Mouse (Mus musculus) limb, embryonic 15.5 days (tissue): Measurements from ENCODE around the gene Bach1. TPM values are rescaled to one million over a fixed set of nuclear protein-coding genes. Genes with fewer than 3 reads are reported as not detected.

Source experiments
- ATAC-seq: fragments of 200-750 bp; cut with Nextera tagmentation; 2 replicates; pipeline ENCODE4 v1.8.0; 2017; ENCODE audit warnings: low read depth, moderate TSS enrichment; ENCODE audit not compliant: insufficient number of reproducible peaks, low FRiP score, low TSS enrichment
- H3K27ac ChIP-seq: fragments of 300-500 bp; sonication (generic); 2 replicates; pipeline ENCODE4 v1.5.1; 2015; ENCODE audit warnings: moderate library complexity, mild to moderate bottlenecking, inconsistent platforms
- H3K27me3 ChIP-seq: fragments of 300-500 bp; sonication (generic); 2 replicates; pipeline ENCODE4 v1.6.1; 2015; ENCODE audit warnings: inconsistent platforms
- H3K36me3 ChIP-seq: fragments of 300-500 bp; sonication (generic); 2 replicates; pipeline ENCODE4 v1.6.1; 2015; ENCODE audit warnings: inconsistent platforms
- H3K4me1 ChIP-seq: fragments of 300-500 bp; sonication (generic); 2 replicates; pipeline ENCODE4 v1.6.1; 2015; ENCODE audit warnings: inconsistent platforms
- H3K4me2 ChIP-seq: fragments of 300-500 bp; sonication (generic); 2 replicates; pipeline ENCODE4 v1.6.1; 2015; ENCODE audit warnings: mild to moderate bottlenecking, inconsistent platforms
- H3K4me3 ChIP-seq: fragments of 300-500 bp; sonication (generic); 2 replicates; pipeline ENCODE4 v1.5.1; 2015; ENCODE audit warnings: mild to moderate bottlenecking, inconsistent platforms
- H3K9ac ChIP-seq: fragments of 300-500 bp; sonication (generic); 2 replicates; pipeline ENCODE4 v1.6.1; 2015; ENCODE audit warnings: inconsistent platforms
- H3K9me3 ChIP-seq: fragments of 300-500 bp; sonication (generic); 2 replicates; pipeline ENCODE4 v1.6.1; 2016; ENCODE audit warnings: inconsistent platforms
- WGBS: fragments of 180-500 bp; shearing (Covaris S2); methylation state at CpG from one replicate; pipeline ENCODE4 v1.1.7; 2015; 5-methylcytosine and 5-hydroxymethylcytosine counted together
- polyA plus RNA-seq: library from polyadenylated mRNA; unstranded; fragments of >200 nt; fragmentation: Nextera tagmentation; extraction: Ambion mirVana; gene quantifications from 2 replicates; pipeline ENCODE4 v1.2.1, GENCODE M21; 2015

Bach1 gene
- polyA plus RNA-seq, 1 experiment from 2014 or later, result 15.6 TPM

- H3K4me3 ChIP-seq, result no peak overlapping the region
- 0 out of 2 replicates have a peak, but pooled peaks cover 5% of the 10 kb centered on the region for H3K4me1 ChIP-seq
- WGBS, result 70% methylated on average over 9 of the region's 9 CpGs
- H3K27ac ChIP-seq, result no peak overlapping the region
- H3K9me3 ChIP-seq, result no peaks in the 10 kb centered on the region
- no peak overlapping the region for H3K9ac ChIP-seq
- ATAC-seq, result no peak
- no peaks in the 10 kb centered on the region for H3K27me3 ChIP-seq
- no peak overlapping the region for H3K4me2 ChIP-seq
- no peaks in the 10 kb centered on the region for H3K36me3 ChIP-seq
Measured at GRCm38 (mm10) chr16:87665246-87665645, 33.5 kb upstream of the Bach1 start.

GRCm38 (mm10) chr16:87665752-87666619, 32.8 kb upstream of the Bach1 start:
- Histone ChIP-seq H3K9me3 (no peaks in the 10 kb centered on the region), H3K36me3 (no peaks in the 10 kb centered on the region), H3K27me3 (no peaks in the 10 kb centered on the region), H3K4me3 (no peak overlapping the region), H3K9ac (no peak overlapping the region), H3K4me1 (0 out of 2 replicates have a peak, but pooled peaks cover 5% of the 10 kb centered on the region), H3K27ac (no peak overlapping the region), H3K4me2 (no peak overlapping the region)
- no peak for ATAC-seq
- WGBS, result 78% methylated on average over 19 of the region's 19 CpGs

DNA sequence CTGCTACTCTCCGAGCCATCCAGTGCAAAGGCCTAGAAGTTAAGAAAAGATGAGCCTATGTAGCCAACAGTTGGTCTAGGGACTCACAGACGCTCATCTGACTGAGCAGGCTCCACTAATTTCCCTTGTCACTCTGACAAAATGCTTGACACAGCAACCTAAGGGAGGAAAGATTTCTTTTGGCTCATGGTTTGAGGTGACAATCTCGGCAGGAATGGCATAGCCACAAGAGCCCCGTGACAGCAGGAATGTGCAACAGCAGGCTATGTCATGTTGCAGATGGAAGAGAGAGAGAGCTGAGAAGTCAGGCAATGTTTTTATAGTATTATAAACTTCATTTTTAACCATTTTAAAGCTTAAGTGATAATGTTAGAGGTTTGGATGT, 32.1 kb upstream of the Bach1 start:
- H3K9me3 ChIP-seq, result no peaks in the 10 kb centered on the region
- H3K9ac ChIP-seq, result no peak overlapping the region
- no peaks in the 10 kb centered on the region for H3K36me3 ChIP-seq
- H3K27me3 ChIP-seq, result no peaks in the 10 kb centered on the region
- no peak overlapping the region for H3K4me3 ChIP-seq
- no peak for ATAC-seq
- H3K27ac ChIP-seq, result no peak overlapping the region
- no peaks in the 10 kb centered on the region for H3K4me1 ChIP-seq
- no peak overlapping the region for H3K4me2 ChIP-seq
- WGBS, result 86% methylated on average over 4 of the region's 4 CpGs

GRCm38 (mm10) chr16:87668002-87668401, 30.7 kb upstream of the Bach1 start:
- H3K9ac ChIP-seq, result no peak overlapping the region
- H3K4me3 ChIP-seq, result no peak overlapping the region
- H3K4me1 ChIP-seq, result no peaks in the 10 kb centered on the region
- no peak for ATAC-seq
- H3K27ac ChIP-seq, result no peak overlapping the region
- 90% methylated on average over 6 of the region's 6 CpGs for WGBS
- no peaks in the 10 kb centered on the region for H3K36me3 ChIP-seq
- H3K9me3 ChIP-seq, result no peaks in the 10 kb centered on the region
- no peak overlapping the region for H3K4me2 ChIP-seq
- no peaks in the 10 kb centered on the region for H3K27me3 ChIP-seq

DNA sequence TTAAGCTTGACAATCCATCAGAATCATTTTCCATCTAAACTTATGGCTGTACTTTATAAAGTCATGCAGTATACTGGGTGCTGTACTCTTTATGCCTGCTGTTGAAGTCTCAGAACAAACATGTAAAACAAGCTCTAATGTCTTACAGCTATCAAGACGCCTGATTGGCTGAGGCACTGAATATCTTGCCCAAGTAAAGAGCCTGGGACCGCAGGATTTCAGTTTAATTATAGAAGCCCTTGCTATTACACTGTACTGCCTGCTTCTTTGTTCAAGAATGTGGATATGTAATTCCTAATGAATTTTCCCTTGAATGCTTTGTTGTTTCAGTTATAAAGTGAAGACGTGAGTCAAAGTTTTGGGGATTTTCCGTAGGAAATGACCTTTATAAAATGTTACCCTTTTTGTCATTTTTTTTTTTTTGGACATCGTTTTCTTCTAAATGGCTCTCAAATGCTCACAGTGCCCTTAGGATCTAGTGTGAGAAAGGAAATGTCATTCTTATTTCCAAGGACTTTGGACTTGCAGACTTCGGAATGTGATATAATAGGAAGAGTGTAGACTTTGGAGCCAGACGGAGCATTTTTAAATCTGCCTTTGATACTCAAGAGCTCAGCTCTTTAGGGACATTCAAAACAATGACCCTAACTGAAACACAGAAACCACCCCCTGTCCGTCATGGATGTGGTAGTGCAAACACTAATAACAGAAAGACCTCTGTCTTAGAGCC, 28.5 kb upstream of the Bach1 start:
- Histone ChIP-seq H3K27ac (no peak overlapping the region), H3K9ac (no peak overlapping the region), H3K27me3 (no peaks in the 10 kb centered on the region), H3K4me3 (no peak overlapping the region), H3K4me1 (no peaks in the 10 kb centered on the region), H3K9me3 (no peaks in the 10 kb centered on the region), H3K36me3 (no peaks in the 10 kb centered on the region), H3K4me2 (no peak overlapping the region)
- 71% methylated on average over 8 of the region's 8 CpGs for WGBS
- no peak for ATAC-seq

GRCm38 (mm10) chr16:87670821-87671165, 28.0 kb upstream of the Bach1 start:
- WGBS, result 83% methylated on average over 9 of the region's 9 CpGs
- Histone ChIP-seq H3K27ac (no peak overlapping the region), H3K9me3 (no peaks in the 10 kb centered on the region), H3K27me3 (no peaks in the 10 kb centered on the region), H3K4me1 (no peaks in the 10 kb centered on the region), H3K36me3 (no peaks in the 10 kb centered on the region), H3K4me3 (no peak overlapping the region), H3K4me2 (no peak overlapping the region), H3K9ac (no peak overlapping the region)
- ATAC-seq, result no peak

DNA sequence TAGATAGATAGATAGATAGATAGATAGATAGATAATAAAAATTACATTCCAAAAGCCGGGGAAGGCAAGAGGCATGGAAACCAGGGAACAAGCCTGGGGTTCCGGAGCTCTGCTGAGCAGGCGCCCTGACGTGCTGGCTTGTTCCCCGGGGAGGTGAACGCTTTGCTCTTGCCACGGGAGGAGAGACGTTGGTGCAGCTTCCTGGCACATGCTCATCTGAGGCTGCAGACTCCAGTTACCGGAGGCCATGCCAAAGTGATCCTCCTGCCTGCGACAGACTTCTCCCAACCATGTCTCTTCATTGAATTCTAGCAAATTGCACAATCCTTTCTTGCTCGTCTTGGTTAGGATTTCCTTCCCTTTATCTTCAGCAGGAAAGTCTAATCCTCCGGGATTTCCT, 27.4 kb upstream of the Bach1 start:
- no peak overlapping the region for H3K4me3 ChIP-seq
- WGBS, result 80% methylated on average over 12 of the region's 12 CpGs
- H3K27me3 ChIP-seq, result no peaks in the 10 kb centered on the region
- no peak overlapping the region for H3K27ac ChIP-seq
- no peak overlapping the region for H3K9ac ChIP-seq
- no peaks in the 10 kb centered on the region for H3K36me3 ChIP-seq
- ATAC-seq, result no peak
- H3K4me2 ChIP-seq, result no peak overlapping the region
- H3K9me3 ChIP-seq, result no peaks in the 10 kb centered on the region
- H3K4me1 ChIP-seq, result no peaks in the 10 kb centered on the region

DNA sequence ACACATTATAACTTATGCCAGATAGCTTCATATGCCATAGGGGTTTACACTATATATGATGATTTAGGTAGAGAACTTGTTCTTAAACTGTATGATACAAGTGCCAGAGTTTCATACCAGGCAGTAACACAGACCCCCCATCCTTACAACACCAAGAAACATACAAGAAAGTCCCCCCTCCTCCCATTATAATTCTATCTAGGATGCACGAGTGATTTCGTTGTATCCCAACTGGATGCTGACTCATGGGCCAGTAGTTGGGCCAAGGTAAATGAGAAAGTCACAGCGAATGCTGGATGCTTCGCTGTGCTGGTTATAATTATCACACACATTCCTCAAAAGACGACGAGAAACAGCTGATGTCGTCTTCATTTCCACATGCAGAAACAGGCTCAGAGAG, 25.6 kb upstream of the Bach1 start:
- H3K9ac ChIP-seq, result no peak overlapping the region
- H3K4me3 ChIP-seq, result no peak overlapping the region
- H3K4me2 ChIP-seq, result no peak overlapping the region
- no peaks in the 10 kb centered on the region for H3K27me3 ChIP-seq
- H3K4me1 ChIP-seq, result no peaks in the 10 kb centered on the region
- no peak for ATAC-seq
- no peak overlapping the region for H3K27ac ChIP-seq
- H3K36me3 ChIP-seq, result no peaks in the 10 kb centered on the region
- 61% methylated on average over 7 of the region's 7 CpGs for WGBS
- no peaks in the 10 kb centered on the region for H3K9me3 ChIP-seq

DNA sequence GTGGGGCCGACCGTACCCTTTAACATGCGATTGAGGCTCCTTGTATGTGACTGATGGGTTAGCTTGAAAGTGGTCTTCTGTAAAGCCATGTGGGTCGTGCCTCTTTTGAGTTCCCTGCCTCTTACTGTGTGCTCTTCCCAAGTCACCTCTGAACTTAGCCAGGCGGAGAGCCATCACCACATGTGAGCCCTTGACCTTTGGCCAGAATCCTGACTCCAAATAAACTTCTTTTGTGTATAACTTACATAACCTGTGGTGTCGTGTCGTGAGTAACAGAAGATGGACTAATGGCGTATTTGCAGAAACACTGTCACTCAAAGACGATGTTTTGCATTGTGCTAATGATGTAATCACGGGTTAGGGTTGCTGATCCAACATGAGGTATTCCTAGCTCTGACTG, 22.6 kb upstream of the Bach1 start:
- Histone ChIP-seq H3K27ac (no peak overlapping the region), H3K27me3 (no peaks in the 10 kb centered on the region), H3K9me3 (no peaks in the 10 kb centered on the region), H3K36me3 (no peaks in the 10 kb centered on the region), H3K4me2 (no peak overlapping the region), H3K4me1 (no peaks in the 10 kb centered on the region), H3K4me3 (no peak overlapping the region), H3K9ac (no peak overlapping the region)
- no peak for ATAC-seq
- WGBS, result 71% methylated on average over 10 of the region's 10 CpGs

GRCm38 (mm10) chr16:87678667-87679066, 20.1 kb upstream of the Bach1 start:
- ATAC-seq, result no peak
- no peak overlapping the region for H3K9ac ChIP-seq
- WGBS, result 64% methylated on average over 11 of the region's 11 CpGs

GRCm38 (mm10) chr16:87680912-87681634, 17.7 kb upstream of the Bach1 start:
- H3K4me2 ChIP-seq, result no peak overlapping the region
- no peaks in the 10 kb centered on the region for H3K4me1 ChIP-seq
- H3K4me3 ChIP-seq, result no peak overlapping the region
- 79% methylated on average over 9 of the region's 9 CpGs for WGBS
- H3K9me3 ChIP-seq, result no peaks in the 10 kb centered on the region
- H3K9ac ChIP-seq, result no peak overlapping the region
- H3K27ac ChIP-seq, result no peak overlapping the region
- no peaks in the 10 kb centered on the region for H3K36me3 ChIP-seq
- no peak for ATAC-seq
- H3K27me3 ChIP-seq, result no peaks in the 10 kb centered on the region

More at GRCm38 (mm10) chr16:87678667-87679066, 20.1 kb upstream of the Bach1 start:
- Histone ChIP-seq H3K4me2 (no peak overlapping the region), H3K27ac (no peak overlapping the region), H3K4me3 (no peak overlapping the region), H3K27me3 (no peaks in the 10 kb centered on the region), H3K4me1 (no peaks in the 10 kb centered on the region), H3K36me3 (no peaks in the 10 kb centered on the region), H3K9me3 (no peaks in the 10 kb centered on the region)

DNA sequence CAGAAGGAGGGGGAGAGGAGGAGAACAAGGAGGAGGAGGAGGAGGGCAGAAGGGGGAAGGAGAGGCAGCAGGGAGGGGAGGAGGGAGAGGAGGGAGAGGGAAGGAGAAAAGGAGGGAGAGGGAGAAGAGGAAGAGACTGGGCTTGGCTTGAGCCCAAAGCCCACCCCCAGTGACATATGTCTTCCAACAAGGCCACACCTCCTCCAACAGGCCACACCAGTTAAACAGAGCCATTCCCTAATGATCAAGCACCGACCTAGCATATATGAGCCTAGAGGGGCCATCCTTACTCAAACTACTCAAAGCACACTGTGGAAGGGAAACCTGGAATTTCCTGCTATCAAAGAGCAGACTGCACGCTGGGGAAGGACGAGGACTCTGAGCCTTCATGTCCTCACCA, 16.9 kb upstream of the Bach1 start:
- no peak overlapping the region for H3K4me3 ChIP-seq
- H3K27ac ChIP-seq, result no peak overlapping the region
- no peaks in the 10 kb centered on the region for H3K4me1 ChIP-seq
- 27% methylated on average over 3 of the region's 3 CpGs for WGBS
- H3K9me3 ChIP-seq, result no peaks in the 10 kb centered on the region
- no peak overlapping the region for H3K9ac ChIP-seq
- H3K27me3 ChIP-seq, result no peaks in the 10 kb centered on the region
- H3K36me3 ChIP-seq, result no peaks in the 10 kb centered on the region
- no peak for ATAC-seq
- H3K4me2 ChIP-seq, result no peak overlapping the region
